Mouse (Mus musculus): ENCODE measurements at regions not wholly inside any gene's neighbourhood (a gene's known extent, or its start where the extent isn't known, plus 50 kb on each side); places are given as distances from the start of the nearest gene placed in this dataset.
"Not testable (repeated sequence)": the region's sequence is repeated elsewhere in the genome, so short reads cannot be mapped to it uniquely, and the experiment has no call there.

DNA sequence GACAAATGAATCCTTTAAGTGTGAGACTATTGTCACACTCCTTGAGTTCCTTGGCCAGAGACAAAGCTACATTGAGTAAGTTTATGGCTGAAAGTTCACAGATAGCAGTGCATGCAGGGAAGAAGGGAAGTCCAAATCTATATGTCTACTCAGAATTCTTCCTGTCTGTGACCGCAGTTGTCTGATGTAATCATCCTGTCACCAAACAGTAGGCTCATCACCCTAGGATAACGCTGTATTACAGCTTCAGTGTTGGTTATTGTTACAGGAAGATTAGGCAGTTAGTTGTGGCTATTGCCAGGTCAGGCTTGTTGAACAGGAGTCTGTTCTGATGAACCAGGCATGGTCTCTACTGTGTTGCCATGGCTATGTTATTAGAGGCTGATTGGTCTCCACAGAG, 574.6 kb downstream of the Bckdhb start:
- no peak for TF ChIP-seq MYOD1 (IDR thresholded peaks at IDR 0.05; ENCODE audit: control insufficient read depth in 1 of 3, insufficient read length in 2 of 3, low read depth in 2 of 3)
- TF ChIP-seq SRF (IDR thresholded peaks at IDR 0.05; ENCODE audit: control insufficient read depth, insufficient read length, low read depth) = no peak
- no peak for TF ChIP-seq TCF3 (IDR thresholded peaks at IDR 0.05; ENCODE audit: insufficient read length, low read depth)
- TF ChIP-seq MYOG (IDR thresholded peaks at IDR 0.05; ENCODE audit: control insufficient read depth in 1 of 3, insufficient read depth in 1 of 3, insufficient read length in 2 of 3, low read depth in 2 of 3) = no peak
- TF ChIP-seq TCF12 (IDR thresholded peaks at IDR 0.05; ENCODE audit: insufficient read depth, poor library complexity, severe bottlenecking) = no peak
- TF ChIP-seq USF1 (IDR thresholded peaks at IDR 0.05; ENCODE audit: low read depth) = no peak
- no peak for TF ChIP-seq POLR2AphosphoS2 (IDR thresholded peaks at IDR 0.05; ENCODE audit: insufficient read length, low read depth)
- TF ChIP-seq E2F4 (IDR thresholded peaks at IDR 0.05; ENCODE audit: insufficient read depth) = no peak
- no peak for TF ChIP-seq POLR2A (IDR thresholded peaks at IDR 0.05; ENCODE audit: insufficient read length, low read depth)
- no peak for TF ChIP-seq MAX (IDR thresholded peaks at IDR 0.05; ENCODE audit: low read depth)
- no peak for TF ChIP-seq REST (IDR thresholded peaks at IDR 0.05; ENCODE audit: insufficient read depth, insufficient read length)
- no peak for TF ChIP-seq CEBPB (IDR thresholded peaks at IDR 0.05; ENCODE audit: insufficient read depth, poor library complexity, severe bottlenecking)
- Histone ChIP-seq H3K36me3 (ENCODE audit: control insufficient read depth, insufficient read depth) (no peaks in the 10 kb centered on the region), H3ac (ENCODE audit: control insufficient read depth, insufficient read length) (no peak overlapping the region), H3K79me2 (ENCODE audit: control insufficient read depth, insufficient read depth) (no peaks in the 10 kb centered on the region), H3K4me2 (ENCODE audit: low read depth) (no peak overlapping the region), H3K27me3 (ENCODE audit: control insufficient read depth, insufficient read depth, insufficient read length) (no peaks in the 10 kb centered on the region), H3K4me3 (no peak overlapping the region)

DNA sequence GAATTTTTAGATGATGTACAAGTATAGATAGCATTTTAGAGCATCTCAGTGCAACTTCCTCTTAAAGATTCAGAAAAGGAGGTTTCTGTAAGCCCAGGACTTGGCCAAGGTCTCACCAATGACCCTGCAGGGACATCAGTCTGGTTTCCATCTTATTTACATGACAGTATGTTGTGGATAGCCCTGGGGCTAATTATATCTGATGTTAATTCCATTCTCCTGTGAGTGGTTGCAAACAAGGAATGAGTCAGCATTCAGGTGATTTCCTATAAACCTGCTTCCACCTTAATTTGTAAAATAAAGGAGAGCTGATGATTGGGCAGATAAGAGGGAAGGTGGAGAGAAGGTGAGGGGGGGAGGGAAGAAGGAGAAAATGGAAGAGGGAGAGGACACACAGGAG, 578.0 kb downstream of the Bckdhb start:
- not testable (repeated sequence) for H3K36me3 ChIP-seq (ENCODE audit: control insufficient read depth, insufficient read depth); H3K4me2 ChIP-seq (ENCODE audit: low read depth); H3K79me2 ChIP-seq (ENCODE audit: control insufficient read depth, insufficient read depth); H3K4me3 ChIP-seq; H3ac ChIP-seq (ENCODE audit: control insufficient read depth, insufficient read length); H3K27me3 ChIP-seq (ENCODE audit: control insufficient read depth, insufficient read depth, insufficient read length)

DNA sequence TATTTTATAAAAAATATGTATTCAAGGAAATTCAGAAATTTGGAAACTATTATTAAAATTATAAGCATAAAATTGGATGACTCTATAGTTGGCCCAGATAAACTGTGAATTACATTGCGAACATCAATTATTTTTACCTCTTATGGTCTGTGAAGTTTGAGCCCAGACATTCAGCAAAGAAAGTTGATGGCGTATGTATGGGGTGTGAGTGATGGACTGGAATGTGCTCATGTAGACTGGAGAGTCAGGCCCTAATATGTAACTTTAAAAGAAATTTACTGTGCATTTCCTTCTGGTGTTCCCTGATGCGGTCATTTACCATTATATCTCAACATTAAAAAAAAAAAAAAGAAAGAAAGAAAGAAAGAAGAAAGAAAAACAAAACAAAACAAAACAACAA, 592.1 kb downstream of the Bckdhb start:
- TF ChIP-seq REST (IDR thresholded peaks at IDR 0.05; ENCODE audit: insufficient read depth, insufficient read length) (no peak), USF1 (IDR thresholded peaks at IDR 0.05; ENCODE audit: low read depth) (no peak), E2F4 (IDR thresholded peaks at IDR 0.05; ENCODE audit: insufficient read depth) (no peak), MYOD1 (IDR thresholded peaks at IDR 0.05; ENCODE audit: control insufficient read depth in 1 of 3, insufficient read length in 2 of 3, low read depth in 2 of 3) (no peak), POLR2A (IDR thresholded peaks at IDR 0.05; ENCODE audit: insufficient read length, low read depth) (no peak), MAX (IDR thresholded peaks at IDR 0.05; ENCODE audit: low read depth) (no peak), TCF12 (IDR thresholded peaks at IDR 0.05; ENCODE audit: insufficient read depth, poor library complexity, severe bottlenecking) (no peak), CEBPB (IDR thresholded peaks at IDR 0.05; ENCODE audit: insufficient read depth, poor library complexity, severe bottlenecking) (no peak), MYOG (IDR thresholded peaks at IDR 0.05; ENCODE audit: control insufficient read depth in 1 of 3, insufficient read depth in 1 of 3, insufficient read length in 2 of 3, low read depth in 2 of 3) (no peak), SRF (IDR thresholded peaks at IDR 0.05; ENCODE audit: control insufficient read depth, insufficient read length, low read depth) (no peak)
- H3ac ChIP-seq (ENCODE audit: control insufficient read depth, insufficient read length) = no peak overlapping the region
- H3K36me3 ChIP-seq (ENCODE audit: control insufficient read depth, insufficient read depth) = no peaks in the 10 kb centered on the region
- no peak overlapping the region for H3K4me2 ChIP-seq (ENCODE audit: low read depth)
- no peaks in the 10 kb centered on the region for H3K79me2 ChIP-seq (ENCODE audit: control insufficient read depth, insufficient read depth)
- no peak overlapping the region for H3K4me3 ChIP-seq
- H3K27me3 ChIP-seq (ENCODE audit: control insufficient read depth, insufficient read depth, insufficient read length) = no peaks in the 10 kb centered on the region

DNA sequence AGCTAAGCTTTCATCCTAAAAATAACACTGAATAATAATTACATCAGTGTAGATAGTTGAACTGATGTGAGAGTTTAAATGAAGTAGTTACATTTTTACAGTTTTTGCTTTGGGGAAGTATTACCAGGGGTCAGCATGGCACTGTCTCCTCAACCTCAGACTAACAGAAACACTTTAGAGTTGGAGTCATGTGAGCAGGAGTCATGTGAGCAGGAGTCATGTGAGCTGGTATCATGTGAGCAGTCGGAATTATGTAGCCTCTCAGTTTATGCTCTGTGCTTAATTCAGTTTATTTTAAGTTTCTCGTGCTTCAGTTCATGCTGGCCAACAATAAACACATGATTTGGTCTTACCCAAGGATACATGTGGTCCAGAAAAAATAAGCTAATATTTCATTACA, 620.5 kb downstream of the Bckdhb start:
- no peaks in the 10 kb centered on the region for H3K79me2 ChIP-seq (ENCODE audit: control insufficient read depth, insufficient read depth)

DNA sequence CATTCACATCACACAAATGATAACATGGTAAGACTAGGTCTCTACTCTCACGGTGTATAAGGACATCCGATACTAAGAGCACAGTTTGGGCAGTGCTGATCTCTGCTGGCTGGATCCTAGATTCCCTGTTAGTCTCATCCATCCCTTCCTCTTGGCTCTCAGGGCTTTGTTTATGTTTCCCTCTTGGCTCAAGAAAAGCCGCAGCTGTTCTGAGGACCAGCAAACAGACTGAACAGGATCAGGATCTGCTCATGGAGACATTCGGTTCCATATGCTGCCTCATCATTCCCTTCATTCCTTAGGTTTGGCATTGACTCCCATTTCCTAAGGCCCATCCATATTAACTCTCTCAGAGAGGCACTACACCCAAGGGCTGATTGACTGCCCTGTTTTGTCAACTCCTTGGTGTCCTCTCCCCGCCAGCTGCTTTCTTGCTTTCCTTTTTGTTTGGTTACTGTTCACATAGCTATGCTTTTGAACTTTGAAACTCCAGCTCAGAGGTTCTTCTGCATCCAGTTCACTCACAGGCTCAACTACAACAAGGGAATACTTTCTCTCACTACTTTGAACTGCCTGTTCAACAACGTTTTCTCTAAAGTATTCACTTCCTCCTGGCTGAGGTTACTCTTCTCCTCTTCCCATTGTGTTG, 623.2 kb downstream of the Bckdhb start:
- Histone ChIP-seq H3K4me2 (ENCODE audit: low read depth) (peak overlapping the region; percentile 18), H3ac (ENCODE audit: control insufficient read depth, insufficient read length) (no peak overlapping the region), H3K4me3 (no peak overlapping the region), H3K36me3 (ENCODE audit: control insufficient read depth, insufficient read depth) (no peaks in the 10 kb centered on the region), H3K79me2 (ENCODE audit: control insufficient read depth, insufficient read depth) (no peaks in the 10 kb centered on the region), H3K27me3 (ENCODE audit: control insufficient read depth, insufficient read depth, insufficient read length) (no peaks in the 10 kb centered on the region)
- no peak for TF ChIP-seq CEBPB (IDR thresholded peaks at IDR 0.05; ENCODE audit: insufficient read depth, poor library complexity, severe bottlenecking)
- no peak for TF ChIP-seq USF1 (IDR thresholded peaks at IDR 0.05; ENCODE audit: low read depth)
- no peak for TF ChIP-seq TCF3 (IDR thresholded peaks at IDR 0.05; ENCODE audit: insufficient read length, low read depth)
- no peak for TF ChIP-seq REST (IDR thresholded peaks at IDR 0.05; ENCODE audit: insufficient read depth, insufficient read length)
- no peak for TF ChIP-seq SRF (IDR thresholded peaks at IDR 0.05; ENCODE audit: control insufficient read depth, insufficient read length, low read depth)
- TF ChIP-seq MYOD1 (IDR thresholded peaks at IDR 0.05; ENCODE audit: control insufficient read depth in 1 of 3, insufficient read length in 2 of 3, low read depth in 2 of 3) = no peak
- no peak for TF ChIP-seq MAX (IDR thresholded peaks at IDR 0.05; ENCODE audit: low read depth)
- no peak for TF ChIP-seq E2F4 (IDR thresholded peaks at IDR 0.05; ENCODE audit: insufficient read depth)
- TF ChIP-seq POLR2AphosphoS2 (IDR thresholded peaks at IDR 0.05; ENCODE audit: insufficient read length, low read depth) = no peak
- TF ChIP-seq MYOG (IDR thresholded peaks at IDR 0.05; ENCODE audit: control insufficient read depth in 1 of 3, insufficient read depth in 1 of 3, insufficient read length in 2 of 3, low read depth in 2 of 3) = no peak
- no peak for TF ChIP-seq POLR2A (IDR thresholded peaks at IDR 0.05; ENCODE audit: insufficient read length, low read depth)
- no peak for TF ChIP-seq TCF12 (IDR thresholded peaks at IDR 0.05; ENCODE audit: insufficient read depth, poor library complexity, severe bottlenecking)

More for the DNA sequence above, 620.5 kb downstream of the Bckdhb start:
- peak; percentile 62 for TF ChIP-seq USF1 (IDR thresholded peaks at IDR 0.05; ENCODE audit: low read depth)
- no peak for TF ChIP-seq E2F4 (IDR thresholded peaks at IDR 0.05; ENCODE audit: insufficient read depth)
- TF ChIP-seq TCF12 (IDR thresholded peaks at IDR 0.05; ENCODE audit: insufficient read depth, poor library complexity, severe bottlenecking) = no peak
- no peak for TF ChIP-seq TCF3 (IDR thresholded peaks at IDR 0.05; ENCODE audit: insufficient read length, low read depth)
- no peak for TF ChIP-seq MYOD1 (IDR thresholded peaks at IDR 0.05; ENCODE audit: control insufficient read depth in 1 of 3, insufficient read length in 2 of 3, low read depth in 2 of 3)
- Histone ChIP-seq H3K27me3 (ENCODE audit: control insufficient read depth, insufficient read depth, insufficient read length) (no peaks in the 10 kb centered on the region), H3K36me3 (ENCODE audit: control insufficient read depth, insufficient read depth) (no peaks in the 10 kb centered on the region), H3K4me2 (ENCODE audit: low read depth) (no peak overlapping the region), H3ac (ENCODE audit: control insufficient read depth, insufficient read length) (no peak overlapping the region), H3K4me3 (no peak overlapping the region)

Measured in myocyte (in vitro differentiated cells).